Mouse (Mus musculus) 3T3-L1 (cell line): ENCODE measurements around the gene Chn2.

Experiments used
- DNase-seq: peaks from one replicate; pipeline ENCODE4 v3.0.0-alpha.2; 2015; ENCODE audit warnings: low read depth, low spot score

Gene Chn2

DNA sequence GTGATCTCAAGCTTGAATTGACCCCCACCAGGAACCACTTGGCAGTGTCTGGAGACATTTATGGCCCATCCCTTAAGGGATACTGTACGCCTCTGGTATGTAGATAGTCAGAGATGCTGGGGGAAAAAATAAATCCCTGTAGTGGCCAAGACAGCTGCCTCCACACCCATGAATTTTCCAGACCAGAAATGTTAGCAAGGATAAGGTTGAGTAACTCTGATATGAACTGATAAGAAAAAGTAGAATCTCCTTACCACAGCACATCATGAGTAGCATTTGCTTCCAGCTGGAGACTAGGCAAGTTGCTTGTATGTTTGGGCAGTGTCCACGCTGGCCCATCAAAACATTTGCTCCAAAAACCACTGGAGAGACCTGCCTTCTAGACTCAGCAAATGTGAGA is 239.3 kb downstream of the Chn2 start:
- peak; percentile 18 for DNase-seq

DNA sequence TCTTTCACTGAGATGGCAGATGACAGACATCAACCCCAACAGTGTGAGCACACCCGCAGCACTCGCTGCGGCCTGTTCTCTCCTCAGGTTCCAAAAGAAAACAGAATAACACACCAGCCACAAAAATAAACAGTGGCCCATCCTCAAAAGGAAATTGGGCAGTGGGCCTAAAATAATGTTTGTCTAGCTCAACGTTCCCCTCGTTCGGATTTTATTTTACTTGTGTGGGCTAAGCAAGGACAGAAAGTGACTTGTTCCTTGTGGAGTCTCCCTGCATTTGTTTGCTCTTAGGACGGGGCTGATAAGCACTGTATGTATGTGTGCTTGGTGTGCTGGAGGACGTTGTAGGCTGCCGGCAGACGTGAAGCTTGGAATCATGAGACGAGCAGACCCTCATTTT is 240.0 kb downstream of the Chn2 start:
- DNase-seq: no peak

DNA sequence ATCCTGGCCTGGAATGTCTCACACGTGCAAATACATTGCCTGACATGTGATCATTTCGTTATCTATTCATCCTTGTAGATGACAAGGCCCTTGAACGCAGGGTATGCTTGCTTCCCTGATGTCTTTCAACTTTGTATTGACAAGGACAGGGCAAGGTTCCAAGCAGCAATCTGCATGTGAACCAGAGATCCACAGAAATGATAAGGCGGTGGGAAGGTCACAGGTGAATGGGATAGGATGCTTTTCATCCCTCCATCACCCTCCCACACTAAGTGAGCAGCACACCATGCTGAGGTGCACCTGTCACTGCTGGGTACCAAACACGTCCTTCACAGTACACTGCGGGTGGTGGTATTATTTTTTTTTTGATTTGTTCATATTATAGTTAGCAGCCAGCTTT is 240.9 kb downstream of the Chn2 start:
- no peak for DNase-seq

DNA sequence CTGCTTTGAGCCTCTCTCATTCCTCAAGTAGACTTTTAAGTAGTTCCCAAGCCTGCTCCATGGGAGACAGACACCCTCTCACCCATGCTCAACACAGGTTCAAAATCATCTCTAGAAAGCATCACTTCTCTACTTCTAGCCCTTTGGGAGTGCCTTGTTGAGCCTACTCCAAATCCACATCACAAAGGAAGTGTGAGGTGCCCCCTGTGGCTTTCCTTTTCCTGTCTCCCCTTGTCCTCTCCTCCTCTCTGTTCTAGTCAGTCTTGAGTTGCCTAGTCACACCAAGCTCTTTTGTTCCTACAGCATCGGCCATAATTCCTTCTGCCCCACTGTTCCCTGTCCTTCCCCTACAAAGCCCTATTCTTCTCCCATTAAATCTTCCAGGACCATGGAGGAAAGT is 243.9 kb downstream of the Chn2 start:
- no peak for DNase-seq

DNA sequence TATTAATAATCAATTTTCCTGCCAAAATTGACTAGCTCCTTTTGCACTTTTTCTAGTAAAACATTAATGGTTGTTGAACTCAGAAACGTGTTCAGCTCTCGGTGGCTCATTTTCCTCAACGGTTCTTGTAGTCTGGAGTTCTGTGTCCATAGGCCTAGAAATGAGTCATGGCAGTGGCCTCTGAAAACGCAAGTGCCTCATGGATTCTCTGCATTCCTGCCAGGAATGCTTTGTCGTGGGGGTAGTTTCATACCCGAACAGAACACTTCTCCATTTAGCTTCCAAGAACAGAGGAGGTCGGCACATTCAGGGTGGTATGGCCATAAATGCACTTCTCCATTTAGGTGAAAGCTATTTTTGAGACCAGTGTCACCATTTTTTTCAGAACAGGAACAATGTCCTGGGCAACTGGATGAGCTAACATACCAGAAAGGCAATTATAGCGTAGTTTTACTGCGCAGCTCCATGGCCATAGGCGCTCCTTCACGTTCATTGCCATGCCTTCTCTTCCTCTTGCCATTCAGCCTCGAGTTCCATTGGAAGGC is 244.9 kb downstream of the Chn2 start:
- peak; percentile 47 for DNase-seq

DNA sequence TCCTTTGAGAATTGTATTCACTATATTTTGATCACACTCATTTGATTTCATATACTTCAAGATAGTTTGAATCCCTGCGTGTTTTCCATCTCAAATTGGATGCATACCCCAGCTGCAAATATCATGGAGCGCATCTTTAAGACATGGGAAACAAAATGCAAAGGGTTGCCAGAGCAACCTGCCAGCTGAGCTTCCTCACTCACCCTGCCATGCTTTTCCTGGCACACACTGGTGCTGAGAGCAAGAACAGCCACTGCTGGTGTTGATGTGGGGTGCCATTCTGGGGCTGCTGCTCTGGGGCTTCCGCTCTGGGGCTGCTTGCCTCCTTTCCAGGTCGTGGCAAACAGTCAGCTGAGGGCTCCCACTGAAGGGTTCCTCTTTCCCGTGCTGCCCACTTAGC is 247.5 kb downstream of the Chn2 start:
- no peak for DNase-seq

DNA sequence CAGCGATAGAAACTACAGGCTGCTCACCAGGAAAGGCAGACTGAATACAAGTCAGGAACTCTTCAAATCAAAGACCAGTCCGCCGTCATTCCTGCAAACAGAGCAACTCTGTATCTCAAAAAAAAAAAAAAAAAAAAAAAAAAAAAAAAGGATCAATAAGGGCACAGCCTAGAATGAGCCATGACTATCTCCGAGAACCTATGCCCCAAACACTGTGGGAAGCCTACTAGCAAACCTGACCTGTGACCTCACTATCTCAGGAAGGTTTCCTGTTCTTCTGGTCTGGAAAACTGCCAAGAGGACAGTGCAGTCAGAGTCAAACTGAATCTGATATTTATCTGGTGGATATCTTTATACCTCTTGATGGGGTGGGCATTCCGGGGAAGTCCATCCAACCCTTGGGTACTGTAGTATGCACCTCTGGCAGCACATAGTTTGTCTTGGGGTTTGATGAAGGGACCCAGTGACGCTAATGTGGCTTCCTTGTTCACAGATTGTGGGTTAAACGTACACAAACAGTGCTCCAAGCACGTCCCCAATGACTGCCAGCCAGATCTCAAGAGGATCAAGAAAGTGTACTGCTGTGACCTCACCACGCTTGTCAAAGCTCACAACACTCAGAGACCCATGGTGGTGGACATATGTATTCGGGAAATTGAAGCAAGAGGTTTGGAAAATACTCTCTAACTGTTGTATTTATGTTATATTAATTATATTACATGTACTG is 250.6 kb downstream of the Chn2 start:
- DNase-seq: no peak

DNA sequence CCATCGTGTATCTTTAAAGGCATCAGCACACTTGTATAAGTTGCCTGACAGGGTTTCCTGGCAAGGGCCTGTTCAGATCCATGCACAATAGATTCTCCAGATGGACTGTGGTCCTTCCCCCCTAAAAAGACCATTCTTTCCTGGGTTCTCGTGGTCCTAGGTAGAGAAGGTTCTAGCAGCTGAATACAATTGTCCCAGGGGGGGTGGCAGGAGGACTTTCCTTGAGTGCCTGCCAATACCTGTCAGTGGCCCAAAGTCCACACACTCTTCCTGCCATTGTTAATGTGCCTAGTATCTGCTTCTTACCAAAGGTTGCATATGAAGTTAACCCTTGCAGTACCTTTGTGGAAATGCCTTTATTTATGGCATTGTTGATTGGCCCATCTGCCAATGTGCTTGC is 257.9 kb downstream of the Chn2 start:
- DNase-seq: no peak

DNA sequence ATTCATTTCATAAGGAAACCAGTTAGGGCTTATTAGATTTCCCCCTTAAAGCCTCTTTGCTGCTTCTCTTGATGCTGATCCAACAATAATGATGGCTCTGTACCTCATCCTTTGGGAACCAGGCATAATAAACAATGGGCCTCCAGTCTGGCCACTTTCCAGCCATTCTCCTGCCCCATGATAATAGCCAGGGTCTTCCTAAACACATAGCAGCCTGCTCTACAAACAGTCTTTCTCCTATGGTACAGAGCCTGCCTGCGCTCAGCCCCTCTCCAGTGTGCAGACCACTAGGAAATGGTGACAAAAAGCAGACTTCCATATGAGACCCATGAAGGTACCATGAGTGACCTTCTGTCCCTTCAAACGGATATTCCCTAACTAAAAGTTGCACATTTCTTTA is 260.1 kb downstream of the Chn2 start:
- no peak for DNase-seq

DNA sequence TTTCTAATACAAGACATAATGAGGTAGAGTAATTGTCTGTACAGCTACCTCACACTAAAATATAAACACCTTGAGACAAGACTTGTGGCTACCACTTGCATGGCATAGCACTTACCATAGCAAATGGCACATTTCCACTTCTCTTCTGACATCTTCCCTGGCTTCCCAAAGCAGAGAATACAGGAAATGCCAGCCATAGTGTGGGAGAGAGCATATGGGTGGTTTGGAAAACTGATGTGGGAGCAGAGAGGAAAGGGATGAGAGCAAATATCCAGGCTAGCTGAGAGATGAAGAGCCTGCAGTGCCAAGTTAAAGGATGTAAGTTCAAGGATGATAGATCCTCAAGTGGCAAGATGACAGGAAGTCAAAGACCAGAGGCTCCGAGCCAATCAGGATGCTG is 266.4 kb downstream of the Chn2 start:
- no peak for DNase-seq

DNA sequence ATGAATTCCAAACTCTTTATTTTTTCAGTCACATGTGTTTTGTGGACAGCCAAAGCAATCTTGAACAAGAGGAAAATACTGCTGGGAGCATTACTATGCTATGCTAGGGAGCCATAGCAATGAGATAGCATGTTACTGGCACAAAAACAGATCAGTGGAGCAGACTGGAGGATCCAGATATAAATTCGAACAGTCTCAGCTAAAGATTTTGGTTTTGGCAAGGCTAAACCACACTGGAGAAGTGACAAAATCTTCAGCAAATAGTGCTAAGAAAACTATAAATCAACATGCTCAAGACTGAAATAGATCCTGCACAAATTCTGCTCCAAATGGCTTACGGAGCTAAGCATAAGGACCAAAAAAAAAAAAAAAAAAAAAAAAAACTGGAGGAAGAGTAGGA is 273.7 kb downstream of the Chn2 start:
- DNase-seq: no peak

DNA sequence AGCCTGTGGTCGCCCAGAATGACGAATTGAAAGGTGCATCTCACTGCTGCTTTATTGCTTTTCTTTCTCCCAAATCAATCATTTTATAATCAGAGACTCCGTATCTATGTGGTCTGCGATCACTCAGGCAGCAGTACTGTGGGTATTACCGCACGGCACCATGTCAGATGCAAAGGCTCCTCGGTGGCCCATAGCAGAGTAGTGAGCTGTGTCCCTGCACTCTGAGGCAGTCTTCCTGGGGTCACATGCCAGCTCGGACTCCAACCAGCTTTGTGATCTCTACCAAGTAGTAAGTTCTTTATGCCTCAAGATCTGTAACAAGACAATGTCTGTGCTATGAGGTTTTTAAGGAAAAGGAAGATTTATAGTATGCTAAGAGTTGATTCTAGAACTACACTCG is 279.3 kb downstream of the Chn2 start:
- DNase-seq: no peak

DNA sequence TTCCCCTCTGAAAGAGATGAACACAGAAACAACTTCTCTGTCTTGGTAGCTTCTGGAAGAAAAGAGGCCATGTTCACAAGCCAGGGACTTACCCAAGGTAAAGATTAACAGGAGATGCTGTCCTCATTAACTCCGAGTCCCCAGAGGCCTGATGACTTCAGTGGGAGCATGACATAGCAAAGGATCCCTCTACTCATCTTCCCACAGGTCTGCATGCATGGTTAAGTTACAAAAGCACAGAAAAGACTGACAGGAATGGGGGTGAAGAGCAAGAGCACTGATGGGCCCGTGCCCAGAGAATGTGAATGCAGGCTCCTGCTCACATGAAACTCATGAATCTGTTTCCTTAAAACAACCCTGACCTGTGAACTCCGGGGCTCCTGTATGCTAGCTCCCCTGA is 279.8 kb downstream of the Chn2 start:
- DNase-seq: no peak

DNA sequence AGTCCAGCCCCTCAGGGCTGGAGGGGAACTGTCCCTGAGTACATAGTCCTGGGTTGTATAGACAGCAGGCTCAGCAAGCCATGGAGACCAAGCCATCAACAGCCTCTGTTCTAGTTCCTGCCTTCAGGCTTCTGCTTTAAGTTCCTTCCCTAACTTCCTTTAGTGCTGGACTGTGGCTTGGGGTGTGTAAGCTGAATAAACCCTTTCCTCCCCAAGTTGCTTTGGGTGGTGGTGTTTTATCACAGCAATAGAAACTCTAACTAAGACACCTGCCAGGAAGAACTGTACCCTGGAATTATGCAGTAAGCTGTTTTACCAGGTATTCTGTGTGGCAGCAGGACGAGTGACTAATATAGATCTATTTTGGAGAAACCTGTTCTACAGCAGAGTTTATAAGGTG is 280.9 kb downstream of the Chn2 start:
- no peak for DNase-seq

DNA sequence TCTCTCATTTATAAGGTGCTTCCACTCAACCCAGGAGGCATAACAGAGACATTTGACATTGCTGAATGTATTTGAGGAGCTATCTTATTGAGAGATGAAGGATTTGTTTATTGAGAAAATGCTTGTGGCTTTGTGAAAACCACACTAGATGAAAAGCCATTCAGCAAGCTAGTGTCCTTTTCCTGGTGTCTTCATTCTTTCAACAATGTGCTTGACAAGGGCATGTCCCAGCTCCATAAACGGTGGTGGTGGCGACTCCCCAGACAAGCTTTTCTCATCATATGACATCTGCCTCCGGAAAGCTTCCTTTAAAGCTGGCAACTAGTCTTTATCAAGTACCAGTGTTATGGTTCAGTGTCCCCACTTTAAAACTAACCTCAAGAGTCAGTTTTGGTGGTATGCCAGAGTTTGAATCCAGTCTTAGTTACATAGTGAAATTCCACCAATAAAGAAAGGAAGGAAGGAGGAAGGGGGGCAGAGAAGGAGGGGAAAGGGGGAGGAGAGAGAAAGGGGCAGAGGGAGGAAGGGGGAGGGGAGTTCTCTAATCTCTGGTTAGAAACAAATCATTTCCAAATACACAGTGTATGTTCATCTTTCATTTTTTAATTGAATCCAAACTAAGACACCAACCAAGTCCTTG is 286.0 kb downstream of the Chn2 start, which contains the start of gene Prr15:
Gene Prr15 (plus strand): TSS at position 590 of the 640 bp plus-strand sequence.
- DNase-seq: no peak

DNA sequence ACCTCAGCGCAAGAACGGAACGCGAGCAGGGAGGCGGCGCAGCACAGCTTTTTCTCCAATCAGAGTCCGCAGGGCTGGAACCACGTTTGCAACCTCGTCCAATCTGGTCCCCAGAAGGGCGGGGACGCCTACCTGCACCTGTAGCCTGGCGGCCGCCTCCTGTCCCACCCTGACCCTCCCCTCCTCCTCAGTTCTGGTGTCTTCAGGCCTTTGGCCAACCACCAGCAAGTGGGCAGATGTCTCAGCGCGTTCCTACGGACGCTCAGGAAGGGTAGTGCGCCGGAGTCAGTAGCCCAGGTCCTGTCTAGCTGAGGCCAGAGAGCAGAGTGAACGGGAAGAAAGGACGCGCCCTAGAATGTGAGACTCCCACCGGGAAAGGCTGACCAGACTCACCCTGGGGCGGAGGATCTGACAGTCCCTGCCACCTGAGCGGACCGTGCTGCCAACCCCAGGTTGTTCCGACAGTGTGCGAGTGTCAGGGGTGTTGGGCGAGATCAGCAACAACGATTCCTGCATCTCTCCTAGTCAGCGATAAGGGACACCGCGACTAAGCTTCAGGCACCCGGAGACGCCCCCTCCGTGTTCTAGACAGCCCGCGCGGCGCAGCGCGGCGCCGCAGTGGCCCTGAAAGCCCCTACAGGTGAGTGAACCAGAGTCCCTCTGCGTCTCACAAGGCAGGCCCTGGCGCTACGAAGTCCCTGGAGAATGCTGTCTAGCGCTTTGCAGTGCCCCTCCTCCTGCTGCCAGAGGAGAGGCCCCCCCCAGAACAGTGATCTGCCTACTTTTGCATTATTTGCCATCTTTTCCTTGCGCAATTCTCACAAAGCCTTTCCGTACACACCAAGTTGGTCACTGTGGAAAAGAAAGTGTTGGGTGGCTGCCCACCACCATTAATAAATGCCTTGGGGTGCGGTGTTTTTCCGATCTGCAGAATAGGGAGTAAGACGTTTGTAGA is 287.6 kb downstream of the Chn2 start:
- DNase-seq: no peak

DNA sequence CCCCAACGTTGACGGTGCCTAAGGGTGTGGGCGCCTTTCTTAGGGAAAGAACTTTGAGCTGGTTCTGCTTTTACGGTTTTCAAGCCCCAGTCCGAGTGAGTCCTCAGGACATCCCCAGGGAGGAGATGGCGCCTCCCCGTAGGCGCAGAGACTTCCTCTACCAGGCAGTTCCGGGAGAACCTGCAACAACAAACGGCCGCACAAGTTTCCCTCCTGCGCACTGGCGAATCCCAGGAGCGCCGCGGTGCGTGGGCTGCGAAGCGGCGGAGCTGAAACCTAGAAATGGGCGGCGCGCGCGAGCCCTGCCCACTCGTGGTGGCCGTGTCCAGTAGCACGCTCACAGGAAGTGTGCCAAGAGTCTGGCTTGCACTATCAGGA is 288.3 kb downstream of the Chn2 start:
- no peak for DNase-seq

DNA sequence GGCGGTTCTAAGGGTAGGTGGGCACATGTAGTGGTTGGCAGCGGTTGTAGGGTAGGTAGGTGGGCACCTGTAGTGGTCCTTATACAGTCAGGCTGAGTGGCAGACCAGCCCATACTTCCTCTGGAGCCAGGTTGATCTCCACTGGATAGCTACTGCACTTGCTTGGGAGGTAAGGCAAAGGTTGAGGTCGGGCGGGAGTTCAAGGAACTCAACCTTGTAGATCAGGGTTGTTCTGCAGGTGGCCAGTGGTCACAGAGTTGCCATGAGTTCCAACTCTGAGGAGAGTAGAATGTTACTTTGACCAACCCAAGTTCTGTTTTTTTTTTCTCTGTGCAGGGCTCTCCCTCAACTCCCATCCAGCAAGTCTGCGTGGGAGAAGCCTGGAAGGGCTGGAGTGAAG is 289.4 kb downstream of the Chn2 start:
- DNase-seq: no peak

DNA sequence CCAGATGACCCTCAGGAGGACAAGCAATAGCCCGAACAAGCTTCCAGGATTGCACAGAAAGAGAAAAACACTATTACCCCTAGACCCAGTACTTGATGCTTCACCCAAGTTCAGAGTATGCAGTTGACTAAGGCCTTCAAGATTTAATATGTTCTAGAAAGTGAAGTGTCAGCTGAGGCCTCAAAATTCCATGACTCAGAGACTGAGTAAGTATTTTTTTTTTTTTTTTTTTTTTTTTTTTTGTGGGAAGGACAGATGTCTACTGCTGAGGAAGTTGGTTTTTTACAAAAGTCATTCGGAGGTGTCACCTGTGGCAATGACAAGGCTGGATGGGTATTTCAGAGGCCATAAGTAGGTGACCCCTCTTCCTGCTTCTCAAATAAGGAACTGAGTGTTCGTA is 290.2 kb downstream of the Chn2 start:
- DNase-seq: peak; percentile 59

DNA sequence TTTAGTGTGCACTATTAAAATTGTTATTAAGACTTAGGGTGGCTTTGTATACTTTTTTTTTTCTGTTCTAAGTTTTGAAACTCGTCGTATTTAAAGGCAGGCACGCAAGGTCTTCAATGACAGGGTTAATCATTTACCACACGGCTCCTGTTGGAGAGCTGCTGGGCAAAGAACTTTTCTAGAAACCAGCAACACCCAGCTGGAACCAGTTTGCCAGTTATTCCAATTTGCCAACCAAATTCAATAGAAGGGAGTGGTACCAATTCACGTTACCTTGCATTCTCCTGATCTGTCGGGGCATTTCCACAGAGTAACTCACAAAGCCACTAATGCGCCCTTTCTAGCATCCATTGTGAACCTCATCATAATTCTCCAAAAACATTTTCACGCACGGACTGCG is 290.8 kb downstream of the Chn2 start:
- DNase-seq: no peak

DNA sequence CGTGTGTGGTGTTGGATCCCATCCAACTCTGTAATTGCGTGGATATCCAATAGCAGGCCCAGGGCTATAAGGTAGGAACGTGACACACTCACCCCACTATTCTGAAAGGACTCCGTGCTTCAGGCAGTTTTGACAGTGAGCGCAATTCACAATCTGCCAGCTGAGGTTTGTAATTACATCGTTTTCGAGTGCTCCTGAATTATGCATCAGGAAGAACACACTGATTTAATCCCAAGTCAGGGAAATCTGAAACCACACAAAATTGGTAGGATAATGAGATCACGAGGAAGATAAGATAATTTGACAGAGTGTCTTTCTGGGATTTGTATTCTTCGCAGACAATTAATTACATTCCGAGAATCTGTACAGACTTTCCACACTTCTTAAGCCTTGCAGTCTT is 292.4 kb downstream of the Chn2 start:
- no peak for DNase-seq

DNA sequence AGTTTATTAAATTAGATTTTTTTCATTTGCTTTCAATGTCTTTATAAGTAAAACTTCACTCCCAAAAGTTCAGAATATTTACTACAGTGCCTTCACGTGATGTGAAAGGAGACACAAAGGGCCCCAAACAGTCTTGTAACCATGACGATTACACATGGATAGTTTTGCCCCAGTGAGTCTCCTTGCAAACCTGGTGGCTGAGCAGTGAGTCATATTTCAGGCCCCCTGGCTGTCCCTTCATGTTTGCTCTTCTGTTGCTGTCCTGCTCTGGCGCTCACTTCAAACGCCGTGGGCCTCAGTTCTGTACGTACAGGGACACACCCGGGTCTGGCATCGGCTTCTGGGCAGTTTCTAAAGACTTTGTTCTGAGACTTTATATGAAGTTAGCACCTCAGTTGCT is 292.8 kb downstream of the Chn2 start:
- DNase-seq: peak; percentile 31
